Mouse (Mus musculus) c-Kit-positive CD71-positive TER-119-negative erythroid progenitor cells, embryonic 14.5 days (primary cell): ENCODE data around the gene Nudc.
"Not testable (repeated sequence)": the region's sequence is repeated elsewhere in the genome, so short reads cannot be mapped to it uniquely, and the experiment has no call there.

Source experiments
- DNase-seq: peaks from one replicate; pipeline ENCODE4 v3.0.0-alpha.2; 2013; ENCODE audit warnings: low read depth

The Nudc gene

DNA sequence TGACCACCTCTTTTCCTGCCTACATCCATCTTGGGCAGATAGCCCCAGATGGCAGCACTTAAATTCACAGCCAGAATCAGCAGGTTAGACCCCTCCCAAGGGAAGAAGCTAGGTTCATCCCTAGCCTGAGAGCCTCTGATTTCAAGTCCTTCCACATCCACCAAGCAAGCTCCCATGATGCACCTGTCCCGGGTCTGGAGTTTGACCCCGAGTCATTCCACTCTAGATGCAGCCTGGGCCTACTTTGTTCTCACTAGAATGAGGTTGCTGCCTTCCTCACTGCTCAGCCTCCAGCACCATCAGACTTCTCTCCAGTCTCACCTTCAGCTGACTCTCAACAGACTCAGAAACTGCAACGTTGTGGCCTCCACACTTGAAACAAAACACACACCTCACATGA, 9.7 kb downstream of the Nudc start:
- no peak for DNase-seq

- no peak for DNase-seq
Measured at GRCm38 (mm10) chr4:133532777-133533176, 13.0 kb downstream of the Nudc start.

DNA sequence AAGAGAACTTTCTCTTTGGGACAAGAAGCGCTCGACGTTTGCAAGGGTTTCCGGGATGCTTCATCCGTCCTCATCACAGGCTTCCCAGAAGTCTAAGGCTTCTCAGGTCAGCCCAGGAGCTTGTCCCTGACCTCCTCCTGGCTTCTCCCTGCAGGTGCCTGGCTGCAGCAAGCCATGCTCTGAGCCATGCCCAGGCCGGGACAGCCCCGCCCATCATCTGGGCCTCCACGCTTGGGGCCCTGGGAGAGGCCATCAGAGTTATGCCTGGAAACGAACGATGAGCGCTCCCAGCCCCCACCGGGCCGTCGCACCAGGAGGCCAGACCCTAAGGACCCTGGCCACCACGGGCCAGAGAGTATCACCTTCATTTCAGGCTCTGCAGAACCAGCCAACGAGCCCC, 18.0 kb downstream of the Nudc start:
- no peak for DNase-seq

DNA sequence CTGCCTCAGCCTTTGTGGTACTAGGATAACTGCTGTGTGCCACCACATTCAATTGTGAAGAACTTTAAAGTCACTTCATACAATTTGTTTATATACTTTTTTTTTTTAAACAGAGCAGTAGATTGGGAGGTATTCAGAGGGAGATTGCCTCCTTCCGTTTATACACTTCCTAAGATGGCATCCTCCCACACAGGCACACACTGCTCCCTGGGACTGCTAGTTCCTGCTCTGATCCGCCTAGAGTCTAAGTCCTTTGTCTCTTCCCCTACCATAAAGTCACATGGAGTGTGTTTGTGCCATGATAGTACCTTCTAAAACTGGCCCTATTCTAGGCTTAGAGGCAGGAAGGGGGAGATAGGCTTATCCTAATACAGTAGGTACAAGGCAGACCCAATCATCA, 24.3 kb downstream of the Nudc start:
- DNase-seq = no peak

DNA sequence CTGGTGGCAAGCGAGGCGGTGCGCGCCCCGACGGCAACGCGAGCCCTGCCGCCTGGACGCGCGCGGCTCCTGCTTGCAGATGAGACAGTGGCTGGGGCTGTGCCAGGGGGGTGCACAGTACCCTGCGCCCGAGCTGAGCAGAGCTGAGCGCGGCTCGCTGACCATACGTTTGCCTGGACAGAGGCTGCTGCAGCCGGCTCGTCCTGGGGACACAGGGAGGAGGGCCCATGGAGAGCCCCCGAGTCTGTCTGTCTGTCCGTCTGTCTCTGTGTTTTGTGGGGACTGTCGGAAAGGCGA, 26.5 kb downstream of the Nudc start:
- no peak for DNase-seq

DNA sequence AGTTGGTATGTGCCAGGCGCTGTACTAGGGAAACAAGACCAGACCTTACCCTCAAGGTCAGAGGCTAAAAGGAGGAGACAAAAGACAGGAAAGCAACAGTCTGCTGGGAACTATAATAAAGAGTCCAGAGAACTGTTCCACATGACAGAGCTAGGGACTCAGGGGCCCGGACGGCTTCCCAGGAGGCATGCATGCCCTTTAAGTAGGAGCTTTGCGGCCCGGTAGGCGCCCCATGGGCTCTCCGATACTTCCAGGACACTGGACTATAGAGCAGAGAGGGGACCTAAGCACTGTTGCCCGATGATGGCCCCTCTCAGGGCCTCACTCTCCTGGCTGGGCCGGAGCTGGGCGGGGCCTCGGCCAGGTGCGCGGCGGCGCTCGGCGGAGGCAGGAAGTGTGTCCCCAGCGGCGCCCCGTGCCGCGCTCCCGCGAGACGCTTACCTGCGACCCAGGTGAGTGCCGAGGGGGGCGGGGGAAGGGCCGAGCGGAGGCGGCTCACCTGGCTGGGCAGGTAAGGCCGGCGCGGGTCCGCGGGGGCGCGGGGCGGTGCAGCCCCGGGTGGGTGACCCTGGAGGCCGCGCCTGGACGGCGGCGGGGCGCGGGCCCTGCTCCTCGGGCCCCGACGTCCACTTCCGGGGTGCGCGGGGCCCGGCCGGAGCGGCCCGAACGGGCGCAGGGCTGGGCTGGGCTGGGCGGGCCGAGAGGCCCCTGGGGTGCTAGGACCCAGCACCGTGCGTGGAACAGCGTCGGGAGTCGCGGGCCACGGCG, 27.0 kb downstream of the Nudc start, which contains the start of gene Kdf1:
Gene Kdf1 (plus strand): TSS at position 363 of the 768 bp plus-strand sequence.
- DNase-seq = no peak

DNA sequence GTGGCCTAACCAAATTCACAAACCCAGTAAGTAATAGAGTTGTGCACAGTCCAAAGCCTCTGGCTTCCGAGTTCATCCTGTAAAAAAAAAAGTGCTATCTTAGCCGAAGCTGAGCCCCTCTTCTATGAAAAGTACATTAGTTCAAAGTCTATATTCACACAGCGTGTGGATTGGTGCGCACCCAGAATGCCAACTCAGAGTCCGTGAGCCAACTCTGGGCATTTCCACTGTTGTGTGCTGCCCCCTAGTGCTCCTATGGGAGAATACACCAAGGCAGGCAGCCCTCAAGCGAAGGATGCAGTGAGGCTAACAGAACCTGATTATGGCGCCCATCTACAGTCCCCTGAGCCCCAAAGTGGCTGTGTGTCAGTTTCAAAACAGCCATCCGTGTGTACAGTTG, 32.8 kb downstream of the Nudc start:
- peak; percentile 61 for DNase-seq

DNA sequence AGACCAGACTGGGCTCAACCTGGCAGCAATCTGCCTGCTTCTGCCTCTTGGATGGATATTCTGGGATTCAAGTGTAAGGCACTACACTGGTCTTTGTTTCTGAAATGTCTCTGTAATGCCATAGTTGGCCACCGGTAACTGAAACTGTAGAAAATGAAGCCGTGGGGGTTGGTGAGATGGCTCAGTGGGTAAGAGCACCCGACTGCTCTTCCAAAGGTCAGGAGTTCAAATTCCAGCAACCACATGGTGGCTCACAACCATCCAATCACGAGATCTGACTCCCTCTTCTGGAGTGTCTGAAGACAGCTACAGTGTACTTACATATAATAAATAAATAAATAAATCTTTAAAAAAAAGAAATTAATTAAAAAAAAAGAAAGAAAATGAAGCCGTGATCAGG, 33.3 kb downstream of the Nudc start:
- DNase-seq = not testable (repeated sequence)

DNA sequence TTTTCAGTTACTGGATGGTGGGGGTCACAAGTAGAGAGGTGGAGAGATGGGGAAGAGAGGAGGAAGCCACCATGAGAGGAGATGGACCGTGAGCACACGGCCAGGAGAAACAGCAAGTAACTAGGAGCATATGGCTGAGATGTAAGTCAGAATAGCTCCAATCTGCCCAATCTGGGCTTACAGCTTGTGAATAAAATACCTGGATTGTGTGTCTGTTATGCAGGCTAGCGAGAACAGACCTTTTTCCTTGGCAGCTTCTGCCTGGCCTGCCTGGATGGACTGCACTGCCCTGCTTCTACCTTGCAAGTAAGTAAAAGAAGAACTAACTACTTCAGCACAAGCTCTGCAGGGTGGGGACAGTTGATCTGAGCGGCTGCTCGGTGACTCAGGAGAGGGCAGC, 34.7 kb downstream of the Nudc start:
- no peak for DNase-seq

GRCm38 (mm10) chr4:133508990-133509389, 36.8 kb downstream of the Nudc start:
- no peak for DNase-seq

- no peak for DNase-seq
Measured at GRCm38 (mm10) chr4:133506573-133506972, 39.2 kb downstream of the Nudc start.

GRCm38 (mm10) chr4:133504755-133505485, 40.9 kb downstream of the Nudc start:
- DNase-seq = no peak

- no peak for DNase-seq
Measured at GRCm38 (mm10) chr4:133504300-133504699, 41.5 kb downstream of the Nudc start.

- DNase-seq = no peak
Measured at GRCm38 (mm10) chr4:133501514-133501913, 44.3 kb downstream of the Nudc start.

DNA sequence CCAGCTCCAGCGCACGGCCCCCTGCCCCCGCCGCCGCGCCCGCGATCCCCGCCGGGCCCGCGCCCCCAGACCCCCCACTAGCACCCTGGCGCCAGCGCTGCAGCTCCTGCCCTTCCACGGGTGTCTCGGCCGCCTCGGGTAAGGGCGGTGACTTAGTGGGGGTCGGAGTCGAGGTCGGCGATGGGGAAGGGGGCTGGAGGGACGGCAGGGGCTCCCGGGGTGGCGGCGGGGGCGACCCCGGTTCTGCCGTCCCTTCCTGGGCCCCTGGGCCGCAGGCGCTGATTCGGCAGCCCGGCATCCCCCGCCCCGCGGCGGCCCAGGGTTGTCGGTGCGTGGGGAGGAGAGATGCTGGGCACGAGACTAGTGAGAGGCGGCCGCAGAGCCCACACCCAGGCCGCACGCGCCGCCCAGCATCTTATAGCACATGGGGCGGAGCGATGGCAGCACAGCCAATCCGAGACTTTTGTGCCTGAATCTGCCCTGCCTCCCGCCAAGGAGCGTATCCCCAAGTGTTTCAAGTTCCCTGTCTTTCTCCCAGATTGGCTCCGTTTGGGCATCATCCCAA, 47.6 kb downstream of the Nudc start, which contains the start of gene Trnp1:
Gene Trnp1 (minus strand): TSS at position 391 of the 565 bp plus-strand sequence.
- DNase-seq = peak; percentile 53

GRCm38 (mm10) chr4:133497461-133498159, 48.2 kb downstream of the Nudc start:
- DNase-seq = no peak

DNA sequence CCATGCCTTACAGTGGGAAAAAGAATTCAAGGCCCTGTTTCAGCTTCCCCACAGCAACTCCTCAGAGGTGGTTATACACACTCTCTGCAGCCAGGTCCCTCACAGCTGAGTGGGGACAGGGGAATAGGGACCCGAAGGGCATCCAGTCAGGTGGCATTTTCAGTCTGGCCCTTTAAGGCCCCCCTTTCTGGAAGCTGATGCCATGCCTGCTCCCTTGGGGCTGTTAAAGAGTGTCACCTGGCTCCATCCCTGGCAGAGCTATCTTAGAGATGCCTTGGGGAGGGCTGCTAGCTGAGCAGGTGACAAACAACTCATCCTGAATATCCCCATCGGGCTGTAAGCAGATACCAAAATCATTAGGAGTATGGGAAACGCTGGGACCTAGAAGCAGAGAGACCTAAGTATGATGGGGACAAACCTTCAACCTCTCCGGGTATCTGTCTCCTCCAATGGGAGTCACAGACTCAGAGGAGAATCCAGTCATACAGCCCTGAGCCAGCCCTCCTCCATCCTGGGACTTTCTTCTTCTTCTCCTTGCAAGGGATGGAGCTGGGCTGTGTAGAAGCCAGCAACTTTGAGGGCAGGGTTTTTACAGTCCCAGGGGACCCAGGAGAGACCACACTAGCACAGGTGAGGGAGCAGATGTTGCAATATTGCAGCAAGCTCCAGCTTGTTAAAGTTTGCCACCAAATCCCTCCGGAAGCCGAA, 48.9 kb downstream of the Nudc start:
- DNase-seq = no peak

GRCm38 (mm10) chr4:133495711-133496110, 50.1 kb downstream of the Nudc start:
- DNase-seq = no peak

GRCm38 (mm10) chr4:133494867-133495266, 50.9 kb downstream of the Nudc start:
- DNase-seq = no peak

DNA sequence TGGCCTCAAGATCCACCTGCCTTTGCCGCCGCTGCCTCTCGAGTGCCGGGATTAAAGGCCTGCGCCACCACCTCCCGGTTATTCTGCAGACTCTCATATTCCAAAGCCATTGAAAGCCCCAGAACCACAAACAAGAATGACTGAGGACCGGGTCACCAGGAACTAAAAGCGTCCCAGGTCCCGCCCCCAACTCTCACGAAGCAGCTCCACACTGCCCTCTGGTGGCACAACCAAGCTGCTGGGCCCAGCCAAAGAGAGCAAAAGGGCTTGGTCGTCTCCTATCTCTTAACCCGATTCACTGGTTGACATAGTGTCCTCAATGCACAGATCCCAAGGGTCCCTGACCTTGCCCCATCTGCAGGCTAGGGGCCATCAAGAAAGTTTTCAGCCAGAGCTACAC, 51.4 kb downstream of the Nudc start:
- DNase-seq = peak; percentile 87

- no peak for DNase-seq
Measured at GRCm38 (mm10) chr4:133493895-133494294, 51.9 kb downstream of the Nudc start.

DNA sequence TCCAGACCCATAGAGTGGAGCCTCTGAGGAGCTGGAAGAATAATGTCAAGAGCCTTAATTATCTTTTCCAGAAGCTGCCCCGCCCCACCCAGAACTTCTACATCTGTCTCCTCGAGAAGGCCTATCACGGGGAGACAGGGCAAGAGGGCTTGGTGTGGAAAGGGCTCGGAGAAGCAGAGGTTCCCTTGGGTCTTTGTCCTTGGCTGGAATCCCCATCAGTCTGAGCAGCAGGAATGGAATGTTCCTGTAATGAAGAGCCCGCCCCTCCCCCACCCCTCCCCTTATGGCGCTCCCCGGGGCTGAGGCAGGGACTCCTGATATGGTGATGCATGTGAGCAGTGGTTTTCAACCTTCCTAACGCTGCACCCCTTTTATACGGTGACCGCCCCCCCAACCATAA, 54.0 kb downstream of the Nudc start:
- peak; percentile 46 for DNase-seq
